Mouse (Mus musculus) testis, adult 2 months (tissue): ENCODE measurements around the gene Mrps10. TPM values are rescaled to one million over a fixed set of nuclear protein-coding genes. Genes with fewer than 3 reads are reported as not detected.
"Not testable (repeated sequence)": the region's sequence is repeated elsewhere in the genome, so short reads cannot be mapped to it uniquely, and the experiment has no call there.

Experiments used
- H3K27ac ChIP-seq: fragments of 200-500 bp; 2 replicates; pipeline ENCODE4 v1.5.1; 2012; ENCODE audit warnings: low read depth, low read length; ENCODE audit not compliant: control insufficient read depth, insufficient read depth
- H3K27me3 ChIP-seq: fragments of 200-500 bp; 2 replicates; pipeline ENCODE4 v1.6.1; 2012; ENCODE audit warnings: mild to moderate bottlenecking, low read length, moderate library complexity; ENCODE audit not compliant: control insufficient read depth, insufficient read depth
- H3K36me3 ChIP-seq: fragments of 200-500 bp; 2 replicates; pipeline ENCODE4 v1.6.1; 2012; ENCODE audit warnings: mild to moderate bottlenecking, low read length; ENCODE audit not compliant: control insufficient read depth, insufficient read depth
- H3K4me1 ChIP-seq: fragments of 200-500 bp; 2 replicates; pipeline ENCODE4 v1.6.1; 2012; ENCODE audit warnings: low read length; ENCODE audit not compliant: control insufficient read depth, insufficient read depth
- H3K4me3 ChIP-seq: fragments of 200-500 bp; 2 replicates; pipeline ENCODE4 v1.5.1; 2012; ENCODE audit warnings: low read depth, mild to moderate bottlenecking, low read length, moderate library complexity, mixed read lengths; ENCODE audit not compliant: control insufficient read depth
- CTCF ChIP-seq: fragments of 200-500 bp; IDR thresholded peaks from 2 replicates; pipeline ENCODE4 v1.5.1; 2012; ENCODE audit warnings: low read depth, mild to moderate bottlenecking, inconsistent platforms, low read length, moderate library complexity; ENCODE audit not compliant: control insufficient read depth, insufficient read depth, insufficient replicate concordance
- POLR2A ChIP-seq: fragments of 200-500 bp; IDR thresholded peaks from 2 replicates; pipeline ENCODE4 v1.6.1; 2012; ENCODE audit warnings: low read depth, mild to moderate bottlenecking, inconsistent platforms, low read length, moderate library complexity; ENCODE audit not compliant: control insufficient read depth
- polyA plus RNA-seq: library from polyadenylated mRNA; depleted of rRNA; stranded (reverse); fragments of >200 nt; gene quantifications from 2 replicates; pipeline ENCODE4 v1.2.3, GENCODE M21; 2012

Mrps10 gene
- polyA plus RNA-seq, 1 experiment = 21.3 TPM

- H3K27me3 ChIP-seq = no peaks in the 10 kb centered on the region
- no peak within 1 kb of the TSS for H3K27ac ChIP-seq
- H3K36me3 ChIP-seq = no peaks in the 10 kb centered on the region
- no peak within 1 kb of the TSS for H3K4me3 ChIP-seq
- H3K4me1 ChIP-seq = peaks cover 3% of the 10 kb centered on the region
- TF ChIP-seq POLR2A = no peak
These were observed 31.8 kb downstream of the Mrps10 start, which contains the start of gene Guca1a for GRCm38 (mm10) chr17:47400451-47400850. Gene Guca1a, minus strand, starts transcription at chr17:47400584.

- no peaks in the 10 kb centered on the region; the same call in 1 of the 2 replicates for H3K27me3 ChIP-seq
- H3K36me3 ChIP-seq = no peaks in the 10 kb centered on the region
- no peak for TF ChIP-seq POLR2A
- TF ChIP-seq CTCF = no peak
- no peak overlapping the region for H3K27ac ChIP-seq
- H3K4me3 ChIP-seq = no peak overlapping the region
- H3K4me1 ChIP-seq = peaks cover 5% of the 10 kb centered on the region
These were observed 39.2 kb downstream of the Mrps10 start for GRCm38 (mm10) chr17:47407717-47408557.

- Histone ChIP-seq H3K4me3 (no peak overlapping the region), H3K36me3 (no peaks in the 10 kb centered on the region), H3K4me1 (peaks cover 5% of the 10 kb centered on the region), H3K27ac (no peak overlapping the region), H3K27me3 (no peaks in the 10 kb centered on the region; the same call in 1 of the 2 replicates)
- peak; percentile 79 for TF ChIP-seq CTCF
- TF ChIP-seq POLR2A = no peak
These were observed 39.8 kb downstream of the Mrps10 start for GRCm38 (mm10) chr17:47408558-47408898.

GRCm38 (mm10) chr17:47409897-47410861 is 41.5 kb downstream of the Mrps10 start:
- H3K4me1 ChIP-seq, H3K27me3 ChIP-seq, H3K36me3 ChIP-seq, H3K27ac ChIP-seq: not testable (repeated sequence)
- TF ChIP-seq POLR2A = peak; percentile 42; the same call in 1 of the 2 replicates
- H3K4me3 ChIP-seq = peak overlapping the region; percentile 25

GRCm38 (mm10) chr17:47420195-47420594 is 51.5 kb downstream of the Mrps10 start:
- Histone ChIP-seq H3K27ac (no peak overlapping the region), H3K4me3 (peak overlapping the region; percentile 66), H3K27me3 (no peaks in the 10 kb centered on the region), H3K4me1 (no peaks in the 10 kb centered on the region), H3K36me3 (no peaks in the 10 kb centered on the region)
- TF ChIP-seq CTCF = no peak
- no peak for TF ChIP-seq POLR2A

- TF ChIP-seq POLR2A (peak; percentile 39; the same call in 1 of the 2 replicates), CTCF (no peak)
- H3K36me3 ChIP-seq = no peaks in the 10 kb centered on the region
These were observed 52.9 kb downstream of the Mrps10 start for GRCm38 (mm10) chr17:47421566-47421965.

GRCm38 (mm10) chr17:47422616-47423015 is 53.9 kb downstream of the Mrps10 start:
- H3K27me3 ChIP-seq, H3K27ac ChIP-seq, H3K36me3 ChIP-seq, H3K4me1 ChIP-seq: not testable (repeated sequence)
- H3K4me3 ChIP-seq = peak overlapping the region; percentile 74; the same call in 1 of the 2 replicates

More at GRCm38 (mm10) chr17:47421566-47421965, 52.9 kb downstream of the Mrps10 start:
- H3K4me1 ChIP-seq = no peaks in the 10 kb centered on the region
- no peaks in the 10 kb centered on the region for H3K27me3 ChIP-seq
- peak overlapping the region; percentile 2; the same call in 1 of the 2 replicates for H3K27ac ChIP-seq
- H3K4me3 ChIP-seq = peak overlapping the region; percentile 64
